Mouse (Mus musculus) large intestine, adult 2 months (tissue): ENCODE results near the gene Pde4b. TPM values are rescaled to one million over a fixed set of nuclear protein-coding genes. Genes with fewer than 3 reads are reported as not detected.

Experiments used
- DNase-seq: peaks from one replicate; pipeline ENCODE4 v3.0.0-alpha.2; 2012; ENCODE audit warnings: low read depth, low spot score
- WGBS: fragments of 180-500 bp; shearing (Covaris S2); methylation state at CpG from one replicate; pipeline ENCODE4 v1.1.7; 2018; 5-methylcytosine and 5-hydroxymethylcytosine counted together
- polyA plus RNA-seq: library from polyadenylated mRNA; depleted of rRNA; stranded (reverse); fragments of >200 nt; gene quantifications from 2 replicates; pipeline ENCODE4 v1.2.3, GENCODE M21; 2012

Gene Pde4b
- polyA plus RNA-seq, 1 experiment = 4.6 TPM

- no peak for DNase-seq
- 66% methylated on average over 3 of the region's 3 CpGs for WGBS
Observed at GRCm38 (mm10) chr4:102272313-102272712, 185.0 kb downstream of the Pde4b start.

DNA sequence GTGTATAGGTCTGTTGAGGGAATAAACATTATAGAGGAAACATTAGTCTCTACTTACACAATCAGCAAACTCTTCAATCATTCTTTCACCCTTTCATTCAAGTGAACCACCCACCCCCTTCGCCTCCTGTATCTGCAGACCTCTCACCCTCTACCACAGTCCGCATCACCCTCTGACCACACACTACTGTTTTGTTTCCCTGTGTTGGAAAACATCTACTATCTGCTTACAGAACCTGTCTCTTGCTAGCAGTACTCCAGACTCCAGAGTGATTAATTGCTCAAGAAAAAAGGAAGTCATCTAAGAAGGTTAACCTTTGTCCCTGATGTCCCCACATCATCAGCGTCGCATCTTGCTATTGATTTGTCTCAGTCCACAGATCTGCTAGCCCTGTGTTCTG, 185.4 kb downstream of the Pde4b start:
- WGBS = 80% methylated on average over 4 of the region's 4 CpGs
- DNase-seq = no peak

DNA sequence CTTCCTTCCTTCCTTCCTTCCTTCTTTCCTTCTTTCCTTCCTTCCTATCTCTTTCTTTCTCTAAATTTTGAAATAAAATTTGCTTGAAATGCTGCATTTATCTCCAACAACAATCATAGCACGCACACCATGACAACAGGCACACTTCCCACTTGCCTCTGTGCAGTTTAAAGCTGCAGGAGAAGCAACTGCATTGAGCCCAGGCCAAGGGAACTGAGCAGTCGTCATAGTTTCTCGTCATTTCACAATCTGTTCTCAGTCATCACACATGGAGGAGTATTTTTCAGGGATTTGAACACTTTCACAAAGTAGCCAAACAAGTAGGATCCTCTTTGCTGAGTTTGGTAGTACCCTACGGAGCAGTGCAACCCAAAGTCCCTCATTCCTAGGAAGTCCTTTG, 188.4 kb downstream of the Pde4b start:
- DNase-seq = no peak
- WGBS = 63% methylated on average over 4 of the region's 4 CpGs

DNA sequence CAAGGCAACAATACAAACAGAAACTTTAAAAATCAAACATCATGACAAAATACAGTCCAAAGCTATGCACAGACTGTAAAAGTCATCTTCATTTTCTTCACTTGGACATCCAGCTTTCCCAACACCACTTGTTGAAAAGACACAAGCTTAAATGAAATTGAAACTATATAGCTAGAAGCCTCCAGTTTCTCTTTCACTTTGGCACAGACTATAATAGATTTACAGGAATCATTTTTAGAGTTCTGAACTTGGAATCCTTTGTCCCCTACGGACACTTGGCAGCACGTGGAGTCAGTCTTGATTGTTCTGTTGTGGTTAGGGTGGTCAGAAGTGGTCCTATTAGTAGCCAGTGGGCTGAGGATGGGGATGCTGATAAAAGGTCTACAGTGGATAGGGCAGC, 191.6 kb downstream of the Pde4b start:
- 42% methylated on average over 2 of the region's 2 CpGs for WGBS
- no peak for DNase-seq

DNA sequence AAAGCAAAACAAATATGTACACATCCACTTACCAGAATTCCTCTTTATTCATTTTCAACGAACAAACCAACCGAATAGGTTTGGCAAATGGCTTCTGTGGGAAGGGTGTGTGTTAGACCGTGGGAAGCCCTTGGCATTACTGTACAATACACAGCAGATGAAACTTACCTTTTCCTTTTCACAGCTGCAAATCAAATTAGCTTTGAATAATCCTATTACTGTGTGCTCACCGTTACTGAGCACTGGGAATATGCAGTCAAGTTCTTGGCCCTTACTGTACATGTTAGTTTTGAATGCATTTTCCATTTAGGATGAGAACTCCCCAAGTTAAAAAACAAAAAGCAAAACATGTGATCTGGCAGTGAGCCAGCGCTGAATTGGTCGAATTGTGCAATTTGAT, 199.8 kb downstream of the Pde4b start:
- 64% methylated on average over 6 of the region's 6 CpGs for WGBS
- DNase-seq = no peak

- DNase-seq = no peak
- WGBS = 61% methylated on average over 6 of the region's 6 CpGs
Observed at GRCm38 (mm10) chr4:102290052-102290734, 202.8 kb downstream of the Pde4b start.

DNA sequence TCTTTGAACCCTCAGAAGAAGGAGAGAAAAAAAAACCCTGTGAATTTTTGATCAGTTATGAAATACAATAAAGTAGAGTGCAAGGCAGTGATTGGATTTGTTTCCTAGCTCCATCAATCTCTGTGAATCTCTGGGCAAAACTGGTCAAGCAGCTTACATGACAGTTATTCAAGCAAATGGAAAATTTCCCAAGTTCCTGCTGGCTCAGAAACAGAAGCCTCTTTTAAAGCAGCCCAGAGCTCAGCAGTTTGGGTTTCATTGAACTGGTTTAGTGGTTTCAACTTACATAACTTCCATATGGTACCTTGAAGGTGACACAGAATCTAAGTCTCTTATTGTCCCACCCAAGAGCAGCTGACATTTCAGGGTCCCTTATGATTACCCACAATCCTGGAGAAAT, 210.2 kb downstream of the Pde4b start:
- no peak for DNase-seq

- 39% methylated on average over 4 of the region's 4 CpGs for WGBS
- no peak for DNase-seq
Observed at GRCm38 (mm10) chr4:102302568-102302967, 215.2 kb downstream of the Pde4b start.

DNA sequence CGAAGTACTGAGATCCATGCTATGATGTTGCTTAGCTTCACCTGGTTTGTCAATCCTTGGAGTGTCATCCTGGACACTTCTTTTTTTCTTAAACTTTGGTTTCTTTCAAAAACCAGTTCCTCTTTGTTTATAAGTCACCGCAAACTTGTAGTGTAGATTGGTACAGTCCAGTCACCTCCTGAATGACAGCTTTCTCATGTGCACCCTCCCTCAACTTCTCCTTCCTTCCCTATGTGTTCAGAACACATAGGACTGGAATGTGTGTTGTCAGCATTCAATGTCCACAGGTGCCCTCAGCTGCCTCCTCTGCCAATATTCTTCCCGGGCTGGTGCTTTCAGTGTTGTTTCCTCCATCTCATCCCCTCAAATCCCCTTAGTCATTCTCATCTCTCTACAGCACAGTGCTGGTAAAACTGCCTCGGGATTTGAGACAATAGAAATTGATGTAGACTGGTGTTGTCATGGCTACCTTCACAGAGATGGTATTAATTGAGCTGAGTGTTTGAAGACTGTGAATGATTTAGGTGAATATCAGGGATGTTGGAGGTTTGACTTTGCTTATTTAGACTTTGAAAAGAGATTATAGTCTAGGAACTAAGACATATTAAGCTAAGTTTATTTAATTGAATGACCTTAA, 220.4 kb downstream of the Pde4b start:
- no peak for DNase-seq
- 72% methylated on average over 4 of the region's 4 CpGs for WGBS

DNA sequence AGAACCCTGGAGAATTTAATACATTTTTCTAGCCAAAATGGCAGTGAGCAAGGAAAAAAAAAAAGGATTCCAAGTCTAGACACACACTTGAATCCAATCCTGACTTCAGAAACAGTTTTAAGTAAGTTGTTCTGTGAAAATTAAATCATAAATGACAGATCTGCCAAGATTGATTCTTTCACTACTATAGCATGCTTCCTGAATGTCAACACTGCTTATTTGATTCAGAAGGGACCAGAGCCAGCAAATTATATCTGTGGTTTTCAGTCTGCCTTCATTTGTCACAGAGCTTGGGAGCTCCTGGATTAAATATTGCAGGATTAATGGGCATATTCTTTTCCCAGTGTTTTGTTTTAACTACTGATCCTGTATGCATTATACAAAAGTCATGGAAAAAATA, 223.3 kb downstream of the Pde4b start:
- DNase-seq = no peak

- no peak for DNase-seq
- 56% methylated on average over 2 of the region's 2 CpGs for WGBS
Observed at GRCm38 (mm10) chr4:102316011-102316410, 228.7 kb downstream of the Pde4b start.

DNA sequence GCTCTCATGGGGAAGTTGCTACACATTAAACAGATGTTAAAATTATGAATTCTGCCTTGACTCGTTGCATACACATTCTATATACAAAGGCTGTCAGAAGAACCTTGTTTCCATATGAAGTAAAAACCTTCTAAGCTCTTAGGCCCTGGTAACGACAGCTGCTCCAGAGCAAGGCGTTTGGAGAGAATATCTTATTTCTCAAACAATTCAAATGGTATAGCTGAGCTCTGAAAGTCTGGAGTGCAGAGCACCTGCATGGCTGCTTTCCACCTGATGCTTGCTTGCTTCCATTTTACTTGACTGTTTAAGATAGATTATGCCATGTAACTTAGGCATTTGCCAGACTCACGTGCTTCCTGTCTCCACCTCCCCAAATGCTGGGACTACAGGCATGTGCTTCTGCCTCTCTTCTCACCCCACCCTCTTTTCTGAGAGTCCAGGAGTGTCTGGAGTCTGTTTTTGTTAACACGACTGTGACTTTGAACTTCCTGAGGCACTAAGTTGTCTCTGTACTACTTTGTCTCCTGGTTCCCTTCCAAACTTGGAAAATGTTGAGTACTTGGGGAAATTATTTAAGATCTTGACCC, 229.4 kb downstream of the Pde4b start:
- WGBS = 57% methylated on average over 5 of the region's 5 CpGs
- DNase-seq = no peak

DNA sequence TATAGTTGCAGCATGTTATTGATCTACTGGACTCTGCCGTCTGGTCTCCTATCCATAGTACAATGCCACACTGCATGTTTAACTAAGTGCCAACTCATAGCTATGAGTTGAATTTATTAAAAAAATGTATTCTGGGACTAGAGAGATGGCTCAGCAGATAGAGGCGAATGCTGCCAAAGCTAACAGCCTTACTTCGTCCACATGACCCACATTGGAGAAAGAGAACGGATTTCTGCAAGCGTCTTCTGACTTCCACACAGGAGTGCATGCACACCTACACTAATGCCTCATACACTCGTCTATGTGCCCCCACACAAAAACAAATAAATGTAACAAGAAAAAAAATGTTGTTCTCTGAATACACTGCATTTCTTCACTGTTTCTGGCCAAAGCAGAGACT, 231.3 kb downstream of the Pde4b start:
- 79% methylated on average over 6 of the region's 6 CpGs for WGBS
- no peak for DNase-seq

DNA sequence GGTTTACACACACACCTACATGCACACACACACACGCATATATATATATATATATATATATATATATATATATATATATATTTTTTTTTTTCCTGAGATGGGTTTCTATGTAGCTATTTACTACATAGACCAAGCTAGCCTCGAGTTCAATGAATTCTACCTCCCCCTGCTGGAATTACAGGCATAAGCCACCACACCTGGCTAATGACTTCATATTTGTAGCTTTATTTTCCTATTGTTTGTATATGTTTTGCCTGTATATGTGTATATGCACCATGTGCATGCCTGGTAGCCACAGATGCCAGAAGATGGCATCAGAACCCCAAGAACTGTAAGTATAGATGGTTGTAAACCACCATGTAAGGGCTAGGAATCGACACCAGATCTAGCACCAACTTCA, 234.0 kb downstream of the Pde4b start:
- 63% methylated on average over 3 of the region's 3 CpGs for WGBS
- DNase-seq = no peak

GRCm38 (mm10) chr4:102332386-102332785, 245.0 kb downstream of the Pde4b start:
- WGBS = 80% methylated on average over 2 of the region's 2 CpGs
- DNase-seq = no peak

GRCm38 (mm10) chr4:102332885-102333284, 245.5 kb downstream of the Pde4b start:
- WGBS = 80% methylated on average over 4 of the region's 4 CpGs
- DNase-seq = no peak

GRCm38 (mm10) chr4:102346911-102347492, 259.7 kb downstream of the Pde4b start:
- WGBS = 87% methylated on average over 4 of the region's 4 CpGs
- no peak for DNase-seq

DNA sequence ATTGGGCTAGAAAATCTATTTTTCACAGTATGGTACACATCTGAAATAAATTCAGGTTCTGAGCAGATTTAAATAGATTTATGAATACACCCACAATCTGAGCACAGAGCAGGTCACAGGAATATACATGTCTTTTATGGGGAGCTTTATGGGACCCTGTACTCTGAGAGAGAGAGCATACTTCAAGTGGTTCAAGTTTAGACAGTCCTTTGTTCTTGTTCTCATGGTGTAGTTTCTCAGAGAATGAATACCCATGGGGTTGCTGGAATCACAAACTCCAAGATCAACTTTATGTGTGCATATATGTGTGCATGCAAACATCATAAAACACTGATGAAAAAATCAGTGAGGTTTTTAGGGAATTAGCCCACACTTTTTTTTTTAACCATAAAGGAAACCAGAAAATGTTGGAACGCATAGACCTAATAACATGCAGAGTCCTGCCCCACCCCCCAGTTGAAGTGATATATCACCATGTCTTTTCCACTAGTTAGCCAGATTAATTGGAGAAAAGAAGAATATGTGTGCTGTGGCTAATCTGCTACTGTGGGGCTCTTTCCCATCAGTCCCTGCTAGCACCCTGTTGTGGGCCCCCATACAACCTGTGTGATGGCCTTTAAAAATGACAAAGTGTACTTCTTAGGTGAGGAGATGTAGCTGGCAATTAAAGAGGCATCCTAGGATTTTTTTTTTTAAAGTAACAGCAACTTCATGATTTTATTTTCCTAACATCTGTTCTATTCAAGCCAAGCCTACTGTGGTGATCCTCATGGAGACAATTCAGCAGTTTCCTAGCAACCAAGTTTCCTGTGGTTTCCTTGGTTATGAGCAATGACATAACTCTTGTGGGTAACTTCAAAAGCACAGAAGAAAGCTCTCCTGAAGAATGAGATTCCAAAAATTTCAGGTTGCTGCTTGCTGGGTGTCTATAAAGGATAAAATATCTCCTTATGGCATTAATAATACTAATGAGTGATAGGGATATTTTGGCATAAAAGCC, 264.4 kb downstream of the Pde4b start:
- DNase-seq = no peak
- 83% methylated on average over 1 of the region's 1 CpGs for WGBS

GRCm38 (mm10) chr4:102353641-102354403, 266.5 kb downstream of the Pde4b start:
- DNase-seq = no peak
- WGBS = 83% methylated on average over 3 of the region's 3 CpGs
